Mouse (Mus musculus) Patski (cell line): ENCODE results near the gene Gsg1l. TPM values are rescaled to one million over a fixed set of nuclear protein-coding genes. Genes with fewer than 3 reads are reported as not detected.

Experiments used
- ATAC-seq: fragments of 100-300 bp; one replicate; pipeline ENCODE4 v1.8.0; 2021
- CTCF ChIA-PET: fragments of 350-600 bp; sonication (Branson Sonifier 250); formaldehyde crosslinking; loops from one replicate; lab custom pipeline; 2022; ENCODE audit warnings: inconsistent platforms; lab: Charles Lee
- POLR2A ChIA-PET: fragments of 350-600 bp; sonication (Branson Sonifier 250); formaldehyde crosslinking; loops from one replicate; lab custom pipeline; 2022; ENCODE audit warnings: antibody characterized with exemption, inconsistent platforms; lab: Charles Lee
- DNase-seq: peaks from one replicate; pipeline ENCODE4 v3.0.0-alpha.2; 2011; ENCODE audit warnings: low read depth, low spot score
- H3K27me3 ChIP-seq: fragments of 371-371 bp; one replicate; pipeline ENCODE4 v1.5.1; 2021
- CTCF ChIP-seq: fragments of 100-300 bp; IDR thresholded peaks from one replicate; pipeline ENCODE4 v1.5.1; 2021
- in situ Hi-C: fragments of 300-500 bp; cut with MboI; formaldehyde crosslinking; loops from 3 replicates; pipeline ENCODE4 v1.11.1; 2018; ENCODE audit warnings: low pct_unique_long_range_greater_than_20kb, mixed read lengths
- polyA plus RNA-seq: library from polyadenylated mRNA; unstranded; gene quantifications from one replicate; pipeline ENCODE4 v1.2.3, GENCODE M21; 2021

The Gsg1l gene
- polyA plus RNA-seq, 1 experiment from 2014 or later, result not detected

DNA sequence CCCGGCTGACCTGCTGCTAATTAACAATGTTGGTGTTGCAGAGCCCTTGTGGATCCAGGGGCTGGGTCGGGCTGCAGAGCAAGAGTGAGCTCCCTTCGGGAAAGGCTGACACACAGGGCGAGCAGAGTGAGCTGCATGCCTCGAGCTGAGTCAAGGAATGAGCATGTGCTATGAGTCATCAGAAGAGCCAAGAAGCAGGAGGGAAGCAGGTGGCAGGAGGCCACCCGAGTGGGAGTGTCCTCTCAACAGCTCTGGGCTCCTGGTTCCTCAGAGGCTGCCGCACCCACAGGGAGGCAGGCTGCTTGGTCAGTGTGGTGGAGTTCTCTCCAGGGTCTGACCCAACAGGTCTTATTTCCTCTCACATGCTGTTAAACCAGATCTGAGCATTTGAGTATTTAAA, 183.2 kb downstream of the Gsg1l start:
- in situ Hi-C loops, result no loop called here
- ATAC-seq (peak; percentile 98), DNase-seq (peak; percentile 58)
- TF ChIP-seq CTCF, result no peak
- no peaks in the 10 kb centered on the region for H3K27me3 ChIP-seq
- CTCF ChIA-PET, result no interaction called here
- POLR2A ChIA-PET, result no interaction called here

DNA sequence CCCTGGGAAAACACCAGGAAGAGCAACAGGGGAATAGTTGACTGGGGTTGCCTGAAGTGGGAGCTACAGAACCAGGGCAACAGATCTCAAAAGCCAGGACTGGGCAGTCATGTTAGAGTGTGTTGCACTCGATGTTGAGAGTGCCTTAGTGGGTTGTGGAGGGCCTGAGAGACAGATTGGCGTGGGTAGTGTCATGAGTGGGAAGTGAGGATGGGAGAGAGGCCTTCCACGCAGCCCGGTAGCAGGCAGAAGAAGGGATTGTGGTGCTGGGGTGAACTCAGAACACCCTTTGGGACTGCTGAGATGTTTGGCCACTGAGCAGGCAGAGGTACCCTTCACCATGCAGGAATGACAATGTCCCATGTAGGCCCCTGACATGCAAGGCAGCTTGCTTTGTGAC, 185.2 kb downstream of the Gsg1l start:
- in situ Hi-C loops, result no loop called here
- CTCF ChIA-PET, result no interaction called here
- DNase-seq (no peak), ATAC-seq (no peak)
- H3K27me3 ChIP-seq, result no peaks in the 10 kb centered on the region
- TF ChIP-seq CTCF, result no peak
- POLR2A ChIA-PET, result no interaction called here

DNA sequence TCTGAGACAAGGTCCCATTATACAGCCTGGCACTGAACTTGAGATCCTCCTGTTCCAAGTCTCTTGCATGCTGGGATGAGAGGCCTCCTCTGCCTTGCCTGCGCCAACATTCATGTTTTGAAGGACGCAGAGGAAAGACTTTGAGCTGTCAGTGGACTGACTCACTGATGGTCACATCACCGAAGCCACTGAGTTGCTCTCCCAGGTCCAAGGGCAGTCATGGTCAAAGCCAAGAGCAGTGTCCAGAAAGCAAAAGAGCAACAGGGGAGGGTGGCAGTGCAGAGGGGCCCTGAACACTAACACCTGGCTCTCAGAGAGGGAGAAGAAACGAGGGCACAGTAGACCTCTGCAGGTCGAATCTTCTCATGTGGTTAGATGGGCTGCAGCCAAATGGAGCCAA, 188.6 kb downstream of the Gsg1l start:
- no peak for TF ChIP-seq CTCF
- no peak for ATAC-seq
- no peaks in the 10 kb centered on the region for H3K27me3 ChIP-seq
- CTCF ChIA-PET, result no interaction called here
- no peak for DNase-seq
- POLR2A ChIA-PET, result no interaction called here
- in situ Hi-C loops, result no loop called here

DNA sequence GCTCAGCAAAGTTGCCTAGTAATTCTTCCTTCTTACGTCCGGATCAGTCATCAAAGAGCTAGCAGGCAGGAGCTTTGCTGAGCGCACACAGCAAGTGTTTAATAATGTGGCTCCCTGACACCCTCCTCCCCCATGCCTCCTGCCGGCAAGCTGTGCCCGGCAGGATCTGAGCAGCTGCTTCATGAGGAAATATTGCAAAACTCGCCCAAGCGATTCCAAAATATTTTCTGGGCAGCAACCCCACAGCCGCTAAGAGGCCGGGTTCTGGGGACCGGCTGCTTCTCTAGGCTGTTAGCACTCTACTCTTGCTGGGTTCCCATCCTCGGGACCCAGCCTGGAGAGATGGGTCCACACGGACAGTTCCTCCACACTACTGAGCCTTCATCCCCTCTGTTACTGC, 193.8 kb downstream of the Gsg1l start:
- no peak for ATAC-seq
- in situ Hi-C loops, result no loop called here
- ChIA-PET POLR2A (no interaction called here), CTCF (no interaction called here)
- H3K27me3 ChIP-seq, result peaks cover 3% of the 10 kb centered on the region
- TF ChIP-seq CTCF, result no peak
- no peak for DNase-seq

DNA sequence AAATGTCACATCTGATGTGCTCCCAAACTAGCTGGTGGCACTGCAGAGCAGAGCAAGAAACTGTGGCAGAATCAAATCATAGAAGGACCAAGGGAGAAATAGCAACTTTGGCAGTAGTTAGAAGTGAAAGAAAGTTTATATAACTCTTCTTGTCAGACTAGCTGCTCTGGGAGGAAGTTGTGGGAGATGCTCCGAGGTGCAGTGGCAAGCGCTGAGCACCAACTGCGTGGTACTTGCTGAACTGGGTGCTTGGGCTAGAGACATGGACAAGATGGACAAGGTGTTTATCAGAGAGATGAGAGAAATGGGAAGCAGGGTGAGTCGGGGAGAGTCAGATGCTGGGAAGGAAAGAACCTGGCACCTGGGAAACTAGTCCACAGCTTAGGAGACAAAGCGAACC, 194.4 kb downstream of the Gsg1l start:
- ATAC-seq (no peak), DNase-seq (no peak)
- in situ Hi-C loops, result no loop called here
- CTCF ChIA-PET, result no interaction called here
- H3K27me3 ChIP-seq, result peaks cover 3% of the 10 kb centered on the region
- POLR2A ChIA-PET, result no interaction called here
- TF ChIP-seq CTCF, result no peak

DNA sequence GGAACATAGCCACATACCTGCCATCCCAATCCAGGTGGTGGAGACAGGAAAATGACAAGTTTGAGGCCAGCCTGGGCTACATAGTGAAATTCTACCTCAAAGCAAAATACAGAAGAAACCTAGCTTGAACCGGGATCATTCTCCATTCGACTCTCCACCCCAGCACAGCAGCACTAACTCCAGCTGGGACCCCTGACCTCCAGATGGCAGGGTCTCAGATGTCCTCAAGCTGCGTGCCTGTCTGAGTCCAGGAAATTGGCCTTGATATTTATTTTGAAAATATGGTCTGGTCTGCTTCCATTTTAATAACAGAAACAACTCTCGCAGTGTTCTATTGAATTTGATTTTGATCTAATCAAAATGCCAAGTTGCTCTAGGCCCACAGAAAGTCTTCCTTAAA, 195.1 kb downstream of the Gsg1l start:
- no peak for TF ChIP-seq CTCF
- ChIA-PET CTCF (no interaction called here), POLR2A (no interaction called here)
- H3K27me3 ChIP-seq, result peaks cover 3% of the 10 kb centered on the region
- DNase-seq (no peak), ATAC-seq (no peak)
- in situ Hi-C loops, result no loop called here

DNA sequence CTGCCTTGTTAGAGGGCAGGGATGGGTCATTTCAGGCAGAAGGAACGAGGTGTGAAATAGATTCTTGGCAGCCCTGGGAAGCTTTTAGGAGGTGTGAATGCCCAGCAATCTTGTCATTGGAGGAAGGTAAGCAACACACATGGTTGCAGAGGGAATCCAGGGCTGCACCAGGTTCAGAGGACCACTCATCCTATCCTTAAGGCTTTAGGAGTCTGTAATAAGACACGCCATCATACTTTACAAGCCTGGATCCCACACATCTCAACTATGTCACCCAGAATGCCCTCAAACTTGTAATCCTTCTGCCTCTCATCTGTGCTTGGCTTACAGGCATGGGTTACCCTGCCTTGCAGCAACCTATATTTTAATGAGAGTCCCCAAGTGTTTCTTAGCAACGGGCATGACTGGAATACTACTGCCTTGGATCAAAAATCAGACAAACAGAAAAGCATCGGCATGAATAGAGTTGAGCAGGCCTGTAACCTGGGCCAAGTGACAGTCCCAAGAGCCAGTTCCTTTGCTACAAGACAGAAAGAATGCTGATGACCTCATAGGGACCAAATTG, 196.0 kb downstream of the Gsg1l start:
- ATAC-seq (no peak), DNase-seq (no peak)
- in situ Hi-C loops, result no loop called here
- POLR2A ChIA-PET, result no interaction called here
- H3K27me3 ChIP-seq, result peaks cover 3% of the 10 kb centered on the region
- TF ChIP-seq CTCF, result no peak
- CTCF ChIA-PET, result no interaction called here

DNA sequence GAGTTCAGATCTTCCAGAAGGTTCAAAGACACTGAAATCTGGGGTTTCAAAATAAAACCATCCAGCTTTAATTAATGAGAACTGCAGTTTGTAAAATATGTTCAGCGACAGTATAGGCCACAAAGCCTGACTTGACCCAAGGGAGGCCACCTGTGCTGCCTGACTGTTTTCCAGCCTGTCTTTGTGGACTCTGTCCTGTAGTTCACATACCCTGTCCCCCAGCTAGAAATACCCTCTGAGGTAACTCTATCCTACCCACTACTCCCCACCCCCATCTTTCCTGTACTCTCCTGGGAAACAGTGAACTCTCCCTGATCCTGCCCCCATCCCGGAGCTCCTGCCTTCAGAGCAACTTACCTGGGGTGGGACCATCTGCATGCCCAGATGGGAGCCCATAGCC, 199.0 kb downstream of the Gsg1l start:
- DNase-seq, result no peak
- ChIA-PET POLR2A (no interaction called here), CTCF (no interaction called here)
- TF ChIP-seq CTCF, result no peak
- ATAC-seq, result no peak
- peaks cover 3% of the 10 kb centered on the region for H3K27me3 ChIP-seq
- in situ Hi-C loops, result no loop called here

DNA sequence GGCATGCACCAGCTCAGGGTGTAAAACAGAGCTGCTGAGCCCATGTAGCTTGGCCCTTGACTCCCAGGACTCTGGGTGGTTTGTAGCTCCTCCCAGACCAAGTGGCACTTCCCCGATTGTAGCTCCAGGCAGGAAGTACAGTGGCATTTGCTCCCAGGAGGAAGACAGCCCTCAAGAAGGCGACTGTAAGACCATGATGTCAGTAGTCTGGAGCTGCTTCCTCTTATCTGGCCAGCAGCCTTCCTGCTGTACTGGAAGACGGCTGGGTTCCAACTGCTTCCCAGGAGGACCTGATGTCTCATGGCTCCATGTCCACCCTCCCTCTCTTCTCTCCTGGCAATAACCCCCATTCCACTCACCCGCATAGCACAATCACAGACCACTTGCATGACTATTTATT, 204.2 kb downstream of the Gsg1l start:
- no peak for TF ChIP-seq CTCF

DNA sequence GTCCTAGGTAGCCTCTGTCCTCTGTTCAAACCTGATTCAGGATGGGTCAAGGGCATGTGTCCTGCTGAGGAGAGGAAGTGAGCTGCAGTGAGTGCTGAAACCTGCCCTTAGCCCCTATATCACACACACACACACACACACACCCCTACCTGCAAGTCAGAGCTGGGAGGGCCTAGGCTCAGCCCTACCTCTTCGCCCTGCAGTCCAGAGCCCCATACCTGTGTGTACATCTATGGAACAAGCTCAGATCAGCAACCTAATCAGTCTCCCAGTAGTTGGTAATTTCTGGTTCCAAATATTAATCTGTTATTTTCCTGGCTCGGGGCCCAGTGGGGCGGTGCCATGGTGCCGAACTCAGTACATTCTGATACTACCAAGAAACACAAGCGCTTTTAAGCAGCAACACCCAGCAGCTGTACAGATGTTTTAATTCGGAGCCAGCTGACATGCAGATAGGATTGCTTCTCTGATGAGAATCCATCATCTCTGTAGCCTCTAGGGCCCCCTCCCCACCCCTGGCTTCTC, 208.2 kb downstream of the Gsg1l start:
- in situ Hi-C loops, result no loop called here
- TF ChIP-seq CTCF, result no peak
- no peak for ATAC-seq
- H3K27me3 ChIP-seq, result no peaks in the 10 kb centered on the region
- ChIA-PET CTCF (no interaction called here), POLR2A (no interaction called here)
- no peak for DNase-seq

More for the DNA sequence above, 204.2 kb downstream of the Gsg1l start:
- POLR2A ChIA-PET, result no interaction called here
- no peak for DNase-seq
- CTCF ChIA-PET, result no interaction called here
- H3K27me3 ChIP-seq, result no peaks in the 10 kb centered on the region
- no peak for ATAC-seq
- in situ Hi-C loops, result no loop called here

DNA sequence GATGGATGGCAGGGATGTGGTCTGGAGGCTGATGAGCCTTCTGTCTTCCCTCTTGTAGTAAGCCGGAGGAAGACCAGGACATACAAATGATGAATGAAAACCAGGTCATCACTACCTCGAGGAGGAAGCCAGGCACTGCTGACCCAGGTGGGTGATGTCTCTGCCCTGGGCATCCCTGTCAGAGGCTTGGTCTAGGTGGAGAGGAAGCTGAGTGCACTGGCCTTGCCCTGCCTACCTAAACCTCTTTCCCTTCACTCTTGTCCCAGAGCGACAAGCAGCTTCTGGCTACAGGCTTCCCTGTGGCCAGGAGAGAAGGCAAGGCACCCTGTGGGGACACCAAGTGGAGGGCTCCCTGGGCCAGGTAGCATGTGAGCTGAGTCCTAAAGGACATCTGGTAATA, 209.3 kb downstream of the Gsg1l start:
- TF ChIP-seq CTCF, result no peak
- ChIA-PET CTCF (no interaction called here), POLR2A (no interaction called here)
- no peaks in the 10 kb centered on the region for H3K27me3 ChIP-seq
- in situ Hi-C loops, result no loop called here
- DNase-seq (no peak), ATAC-seq (no peak)

DNA sequence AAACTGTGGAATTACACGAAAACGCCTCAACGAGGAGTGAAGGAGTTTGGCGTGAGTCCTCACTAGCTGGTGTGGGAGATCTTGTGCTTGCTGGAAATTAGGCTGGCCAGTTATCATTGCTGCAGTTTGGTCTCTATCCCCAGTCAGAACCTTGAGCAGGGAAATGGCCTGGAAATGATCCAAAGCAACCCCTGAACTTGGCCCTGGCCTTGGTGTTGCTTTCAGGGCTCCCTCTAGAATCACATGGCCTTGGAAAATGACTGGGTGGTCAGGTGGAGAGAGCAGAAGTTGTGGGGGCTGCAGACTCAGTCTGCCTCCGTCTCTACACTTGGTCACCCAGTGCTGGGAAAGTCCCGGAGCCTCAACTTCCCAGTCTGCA, 210.0 kb downstream of the Gsg1l start:
- CTCF ChIA-PET, result no interaction called here
- in situ Hi-C loops, result no loop called here
- ATAC-seq (no peak), DNase-seq (no peak)
- no peaks in the 10 kb centered on the region for H3K27me3 ChIP-seq
- POLR2A ChIA-PET, result no interaction called here
- no peak for TF ChIP-seq CTCF
